Mouse (Mus musculus) A20 (cell line): ENCODE data around the gene Chrnb4.
A peak's percentile ranks its signal among the peaks of the same experiment; 100 is the strongest.

Experiments
- DNase-seq: peaks from one replicate; pipeline ENCODE4 v3.0.0-alpha.2; 2011; ENCODE audit warnings: low read depth, low spot score

Chrnb4 gene

DNA sequence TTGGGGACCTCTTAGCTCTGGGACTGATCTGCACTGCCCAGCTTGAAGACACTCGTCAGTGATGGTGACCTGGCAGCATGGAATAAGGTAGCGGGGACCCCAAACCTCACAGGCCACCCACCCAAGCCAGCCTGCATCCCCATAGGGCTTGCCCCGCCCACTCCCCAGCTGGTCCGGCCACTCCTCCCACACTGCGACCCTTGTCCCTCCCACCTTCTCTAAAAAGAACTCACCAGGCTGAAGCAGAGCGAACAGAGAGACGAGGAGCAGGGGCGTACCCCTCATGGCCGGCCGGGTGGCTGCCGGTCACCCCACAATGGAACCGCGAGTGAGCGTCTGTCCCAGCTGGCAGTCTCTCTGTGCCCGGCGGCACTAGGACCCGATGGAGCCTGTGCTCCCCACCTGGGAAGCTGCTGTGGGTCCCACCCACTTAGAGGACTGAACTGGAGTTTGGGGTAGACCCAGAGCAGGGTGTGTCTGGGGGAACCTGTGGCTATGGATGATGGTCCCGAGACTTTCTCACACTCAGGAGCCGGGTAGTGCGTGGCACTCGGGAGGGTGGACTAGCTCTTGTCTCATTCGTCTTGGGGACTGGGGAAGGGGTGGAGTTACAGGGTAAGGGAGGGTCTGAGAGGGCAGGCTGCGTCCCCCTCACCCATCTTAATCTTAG, at the start of gene Chrnb4:
Gene Chrnb4, minus strand, starts transcription at position 569 of the 670 bp plus-strand sequence.
- DNase-seq = peak; percentile 38

DNA sequence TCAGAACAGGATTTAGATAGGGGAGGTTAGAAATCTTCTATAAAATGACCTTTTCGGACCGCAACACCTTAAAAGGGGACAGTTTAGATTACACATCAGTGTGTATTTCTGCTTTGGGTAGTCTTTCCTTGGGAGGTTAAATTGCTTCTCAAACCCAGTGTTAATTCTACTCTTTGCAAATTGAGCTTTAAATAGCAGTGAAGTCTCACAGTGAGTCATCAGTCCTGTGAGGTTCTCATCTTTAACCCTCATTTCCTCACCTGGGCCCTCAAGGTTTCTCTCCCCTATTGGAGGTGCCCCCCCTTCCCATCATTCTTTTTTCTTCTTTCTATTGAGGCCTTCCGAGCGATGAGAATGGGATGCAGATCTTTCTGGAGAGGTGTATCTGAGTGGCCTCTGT, 48.3 kb upstream of the Chrnb4 start:
- peak; percentile 85 for DNase-seq

DNA sequence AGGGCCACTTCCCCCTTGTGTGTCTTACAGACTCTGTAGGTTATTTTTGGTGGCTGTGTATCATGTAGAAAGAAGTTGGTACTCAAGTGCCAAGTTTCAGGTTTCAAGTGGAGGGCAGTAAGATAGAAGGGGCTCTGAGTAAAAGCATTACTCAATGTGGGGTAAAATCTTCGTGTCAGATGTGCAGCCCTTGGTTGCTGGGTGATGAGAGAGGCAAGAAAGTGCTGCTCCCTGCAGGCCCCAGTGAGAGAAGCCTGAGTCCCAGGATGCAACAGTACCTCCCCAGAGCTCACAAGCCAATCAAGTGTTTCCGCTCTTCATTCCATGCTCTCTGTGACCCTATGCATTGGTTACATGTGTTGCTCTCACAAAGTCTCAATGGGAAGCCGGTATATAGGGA, 47.5 kb upstream of the Chrnb4 start:
- peak; percentile 87 for DNase-seq

DNA sequence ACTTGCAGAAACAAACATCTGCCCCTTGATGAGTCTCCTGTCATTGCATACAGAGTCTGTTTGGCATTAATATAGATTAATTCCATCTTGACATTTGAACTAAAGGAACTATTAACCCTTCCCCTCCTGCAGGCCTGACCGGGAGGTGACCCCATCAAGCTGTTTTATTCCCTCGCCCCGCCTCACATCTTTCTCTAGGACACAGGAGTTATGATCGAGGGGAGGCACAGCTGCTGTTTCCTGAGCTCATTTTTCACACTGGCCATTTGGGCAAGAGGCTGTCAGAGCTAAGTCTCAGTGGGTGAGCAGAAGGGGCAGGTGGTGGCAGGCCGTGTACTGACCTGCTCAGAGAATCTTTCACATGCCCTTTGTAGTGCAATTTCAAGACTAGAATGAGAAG, 41.6 kb upstream of the Chrnb4 start:
- no peak for DNase-seq

- DNase-seq = no peak
Measured at GRCm38 (mm10) chr9:55089226-55089625, 40.6 kb upstream of the Chrnb4 start.

- DNase-seq = no peak
Measured at GRCm38 (mm10) chr9:55083154-55083913, 34.8 kb upstream of the Chrnb4 start.

DNA sequence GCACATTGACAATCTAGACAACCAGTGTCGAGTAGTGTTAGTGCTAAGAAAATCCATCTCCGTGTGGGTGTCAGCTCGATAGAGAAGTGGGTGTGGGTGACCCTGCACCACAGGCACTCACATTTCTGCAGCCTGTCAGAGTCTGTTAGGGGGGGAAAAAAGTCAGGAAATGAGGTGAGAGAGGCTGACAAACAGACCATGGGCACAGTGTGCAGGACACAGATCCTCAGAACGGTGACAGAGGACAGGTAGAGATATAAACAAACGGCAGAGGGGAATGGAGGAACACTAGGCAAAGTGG, 19.3 kb upstream of the Chrnb4 start:
- DNase-seq = no peak

GRCm38 (mm10) chr9:55067260-55067964, 18.8 kb upstream of the Chrnb4 start:
- DNase-seq = no peak

GRCm38 (mm10) chr9:55065241-55065640, 16.7 kb upstream of the Chrnb4 start:
- DNase-seq = no peak

GRCm38 (mm10) chr9:55058067-55058466, 9.5 kb upstream of the Chrnb4 start:
- no peak for DNase-seq

DNA sequence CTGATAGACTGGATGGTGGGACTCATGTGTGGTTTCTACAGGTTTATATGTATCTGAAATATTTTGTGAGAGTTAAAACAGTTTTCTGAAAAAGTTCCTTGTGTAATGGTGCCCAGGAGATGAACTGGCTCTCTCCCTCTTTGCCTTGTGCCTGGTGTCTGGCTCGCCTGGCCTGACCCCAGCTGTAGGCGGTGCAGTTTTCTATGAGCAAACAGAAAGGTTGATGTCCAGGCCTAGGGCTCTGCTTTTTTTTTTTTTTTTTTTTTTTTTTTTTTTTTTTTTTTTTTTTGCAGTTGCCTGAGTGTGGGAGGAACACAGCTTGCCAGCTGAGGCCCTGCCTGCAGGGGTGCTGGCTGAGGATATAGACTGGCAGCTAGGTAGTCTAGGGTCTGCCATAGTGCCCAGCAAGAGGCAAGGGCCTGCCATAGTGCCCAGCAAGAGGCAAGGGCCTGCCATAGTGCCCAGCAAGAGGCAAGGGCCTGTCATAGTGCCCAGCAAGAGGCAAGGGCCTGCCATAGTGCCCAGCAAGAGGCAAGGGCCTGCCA, 6.9 kb upstream of the Chrnb4 start:
- no peak for DNase-seq

DNA sequence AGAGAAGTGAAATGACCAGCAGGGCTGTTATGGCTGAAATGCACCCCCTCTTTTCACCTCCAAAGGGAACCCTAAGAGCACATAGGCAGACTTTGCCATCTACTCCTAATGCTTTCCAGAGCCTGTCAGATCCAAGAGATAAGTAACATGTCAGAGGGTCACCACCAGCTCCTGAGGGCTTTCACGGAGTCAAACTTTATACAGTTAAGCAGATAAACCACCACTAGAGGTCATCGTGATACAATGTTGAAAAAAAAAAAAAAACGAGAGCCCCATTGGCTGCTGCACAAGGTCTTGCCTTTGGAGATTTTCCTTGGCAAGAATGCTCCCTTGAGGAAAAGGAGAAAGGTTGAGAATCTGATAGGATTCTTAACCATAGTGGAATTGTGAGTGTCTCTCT, 1.8 kb downstream of the Chrnb4 start:
- peak; percentile 60 for DNase-seq

DNA sequence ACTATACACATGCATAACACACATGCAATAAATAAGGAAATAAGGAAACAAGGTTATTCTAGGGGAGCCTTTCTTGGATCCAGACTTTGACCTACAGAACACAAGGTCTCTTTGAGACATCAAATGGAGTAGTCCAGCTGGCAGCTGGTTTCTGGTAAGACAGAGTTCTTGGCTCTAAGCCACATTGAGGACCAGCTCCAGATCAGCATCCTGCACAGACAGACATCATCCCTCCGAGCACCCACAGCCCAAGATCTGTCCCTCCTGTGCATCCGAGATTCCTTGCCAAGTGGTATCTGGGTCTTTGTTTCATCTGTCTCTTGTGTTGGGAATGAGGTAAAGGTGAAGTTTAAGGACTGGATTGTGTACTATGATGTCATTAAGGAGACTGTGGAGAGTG, 3.6 kb downstream of the Chrnb4 start:
- DNase-seq = no peak

- no peak for DNase-seq
Measured at GRCm38 (mm10) chr9:55043688-55044087, 4.9 kb downstream of the Chrnb4 start.

- DNase-seq = no peak
Measured at GRCm38 (mm10) chr9:55041389-55041788, 7.2 kb downstream of the Chrnb4 start.

DNA sequence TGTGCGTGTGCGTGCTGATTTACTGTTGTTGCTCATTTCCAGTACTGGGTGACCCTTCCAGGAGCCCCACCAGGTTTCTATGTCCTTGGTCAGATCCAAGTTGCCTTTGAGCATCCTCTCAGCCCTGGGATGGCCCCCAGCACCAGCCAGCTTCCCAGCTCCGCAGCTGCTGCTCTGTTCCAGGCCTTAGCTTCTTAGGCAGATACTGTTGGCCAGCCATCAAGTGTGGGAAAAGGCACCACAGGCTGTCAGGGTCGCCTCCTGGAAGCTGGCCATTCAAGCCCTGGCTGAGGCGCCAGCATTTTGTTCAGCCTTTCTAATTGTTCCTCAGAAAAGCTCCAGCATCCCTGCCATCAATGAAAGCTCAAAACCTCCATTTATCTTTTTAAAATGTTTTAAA, 8.6 kb downstream of the Chrnb4 start:
- no peak for DNase-seq

DNA sequence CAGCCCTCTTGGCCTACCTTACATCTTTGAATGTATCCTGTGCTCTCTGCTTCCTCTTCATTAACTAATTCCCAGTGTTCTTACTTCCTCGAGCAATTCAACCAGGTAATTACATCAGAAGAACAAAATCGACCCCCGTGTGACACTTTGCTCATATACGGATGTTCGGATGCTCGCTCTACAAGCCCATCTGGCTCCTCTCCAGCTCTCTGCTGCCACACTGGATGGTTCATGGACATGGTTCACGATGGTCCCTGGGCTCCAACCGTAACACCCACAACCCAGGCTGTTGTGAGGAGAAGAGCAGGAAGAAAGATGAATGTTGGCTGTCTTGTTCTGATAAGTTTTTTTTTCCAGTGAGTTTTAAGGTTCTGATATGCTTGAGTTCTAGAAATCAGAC, 9.6 kb downstream of the Chrnb4 start:
- no peak for DNase-seq

GRCm38 (mm10) chr9:55031435-55032167, 17.0 kb downstream of the Chrnb4 start:
- no peak for DNase-seq

- no peak for DNase-seq
Measured at GRCm38 (mm10) chr9:55026275-55026663, 22.3 kb downstream of the Chrnb4 start, which contains the start of gene Chrna3. Gene Chrna3 (minus strand): TSS chr9:55026562.

DNA sequence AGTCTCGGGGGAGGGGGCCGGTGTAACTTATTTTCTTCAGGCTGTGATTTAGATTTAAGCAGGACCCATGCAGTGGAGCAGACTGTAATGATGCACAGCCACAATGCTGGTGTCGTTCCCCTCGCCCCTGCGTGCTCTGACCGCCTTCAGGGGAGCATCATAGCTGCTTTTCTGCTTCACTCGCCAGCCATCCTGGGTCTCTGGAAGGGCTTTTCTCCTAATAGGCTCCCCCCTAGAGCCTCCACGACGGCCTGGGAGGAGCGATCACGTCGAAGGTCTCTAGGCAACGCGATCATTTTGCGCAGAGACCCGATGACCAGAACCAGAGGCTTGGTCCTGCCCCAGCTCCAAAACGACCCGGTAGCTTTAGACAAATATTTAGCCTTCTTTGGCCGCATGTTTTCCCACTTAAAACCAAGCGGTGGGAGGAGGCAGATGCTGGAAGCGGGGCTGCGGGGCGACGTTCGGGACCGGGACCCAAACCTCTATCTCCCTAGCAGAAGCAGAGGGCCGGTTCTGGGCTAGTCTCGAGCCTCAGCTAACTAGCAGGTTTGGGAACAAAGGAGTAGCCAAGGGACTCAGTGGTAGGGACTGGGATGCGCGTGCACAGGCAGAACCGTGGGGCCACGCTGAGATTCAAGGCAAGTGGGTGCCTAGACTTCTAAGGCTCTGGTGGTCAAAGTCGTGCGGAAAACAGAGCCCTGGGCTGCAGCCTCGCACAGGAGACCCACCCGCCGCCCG, 22.9 kb downstream of the Chrnb4 start:
- DNase-seq = no peak
